Mouse (Mus musculus) brain, embryonic 14.5 days (tissue): ENCODE measurements at regions not wholly inside any gene's neighbourhood (a gene's known extent, or its start where the extent isn't known, plus 50 kb on each side); places are given as distances from the start of the nearest gene placed in this dataset.

ENCODE experiments used
- DNase-seq: peaks from one replicate; pipeline ENCODE4 v3.0.0-alpha.2; 2011; ENCODE audit warnings: low read depth
- CTCF ChIP-seq: fragments of 200-500 bp; IDR thresholded peaks from 2 replicates; pipeline ENCODE4 v1.5.1; 2012; ENCODE audit warnings: inconsistent platforms, mild to moderate bottlenecking, moderate library complexity, borderline replicate concordance; ENCODE audit not compliant: insufficient read depth, insufficient read length; ENCODE audit errors: extremely low read depth
- POLR2A ChIP-seq: fragments of 200-500 bp; IDR thresholded peaks from 2 replicates; pipeline ENCODE4 v1.6.1; 2012; ENCODE audit warnings: mild to moderate bottlenecking, inconsistent platforms, borderline replicate concordance; ENCODE audit not compliant: poor library complexity, insufficient read depth, insufficient read length, severe bottlenecking; ENCODE audit errors: extremely low read depth

- DNase-seq = peak; percentile 68
- TF ChIP-seq CTCF (no peak), POLR2A (no peak)
Measured at GRCm38 (mm10) chr13:84023637-84024036, 198.5 kb upstream of the Tmem161b start.

- no peak for TF ChIP-seq CTCF
- no peak for TF ChIP-seq POLR2A
- DNase-seq = peak; percentile 77
Measured at GRCm38 (mm10) chr13:84025348-84025747, 196.7 kb upstream of the Tmem161b start.

GRCm38 (mm10) chr13:84047736-84048135 is 174.4 kb upstream of the Tmem161b start:
- no peak for DNase-seq
- no peak for TF ChIP-seq POLR2A
- TF ChIP-seq CTCF = no peak

- peak; percentile 64 for DNase-seq
Measured at GRCm38 (mm10) chr13:84052221-84052620, 169.9 kb upstream of the Tmem161b start.

GRCm38 (mm10) chr13:84054956-84055355 is 167.1 kb upstream of the Tmem161b start:
- DNase-seq = peak; percentile 74
- no peak for TF ChIP-seq CTCF
- no peak for TF ChIP-seq POLR2A

More at GRCm38 (mm10) chr13:84052221-84052620, 169.9 kb upstream of the Tmem161b start:
- TF ChIP-seq CTCF (no peak), POLR2A (no peak)

- peak; percentile 57 for DNase-seq
- no peak for TF ChIP-seq CTCF
- no peak for TF ChIP-seq POLR2A
Measured at GRCm38 (mm10) chr13:84055576-84055975, 166.5 kb upstream of the Tmem161b start.

- peak; percentile 77 for DNase-seq
Measured at GRCm38 (mm10) chr13:84056451-84056850, 165.6 kb upstream of the Tmem161b start.

GRCm38 (mm10) chr13:84056998-84057397 is 165.1 kb upstream of the Tmem161b start:
- no peak for TF ChIP-seq CTCF
- TF ChIP-seq POLR2A = no peak
- DNase-seq = peak; percentile 96

More at GRCm38 (mm10) chr13:84056451-84056850, 165.6 kb upstream of the Tmem161b start:
- no peak for TF ChIP-seq POLR2A
- TF ChIP-seq CTCF = no peak

- TF ChIP-seq POLR2A (no peak), CTCF (no peak)
- peak; percentile 51 for DNase-seq
Measured at GRCm38 (mm10) chr13:84057456-84057855, 164.6 kb upstream of the Tmem161b start.

- peak; percentile 73 for DNase-seq
- TF ChIP-seq POLR2A (no peak), CTCF (no peak)
Measured at GRCm38 (mm10) chr13:84058251-84058650, 163.8 kb upstream of the Tmem161b start.

GRCm38 (mm10) chr13:84059031-84059651 is 163.0 kb upstream of the Tmem161b start:
- TF ChIP-seq CTCF (no peak), POLR2A (peak; percentile 33; the same call in 1 of the 2 replicates)
- peak; percentile 97 for DNase-seq
